Mouse (Mus musculus): ENCODE results near the gene Cd3e. TPM values are rescaled to one million over a fixed set of nuclear protein-coding genes. Genes with fewer than 3 reads are reported as not detected.
"Not testable (repeated sequence)": the region's sequence is repeated elsewhere in the genome, so short reads cannot be mapped to it uniquely, and the experiment has no call there.

Cd3e gene
- 14.1 and 18.3 TPM in 2 replicates for total RNA-seq (2017)

GRCm38 (mm10) chr9:45009180-45010078 is at the start of gene Cd3e:
Gene Cd3e, minus strand, starts transcription at chr9:45009627.
- no peak for ATAC-seq (ENCODE audit: extremely low read depth, insufficient number of reproducible peaks, low FRiP score, poor library complexity, severe bottlenecking)

GRCm38 (mm10) chr9:45058304-45058940 is 49.0 kb upstream of the Cd3e start:
- no peak for ATAC-seq (ENCODE audit: extremely low read depth, insufficient number of reproducible peaks, low FRiP score, poor library complexity, severe bottlenecking)

- ATAC-seq (ENCODE audit: extremely low read depth, insufficient number of reproducible peaks, low FRiP score, poor library complexity, severe bottlenecking): peak; percentile 69
Measured at GRCm38 (mm10) chr9:45055082-45055713, 45.8 kb upstream of the Cd3e start, which contains the start of gene Mpzl3. Gene Mpzl3, plus strand, starts transcription at chr9:45055186.

- ATAC-seq (ENCODE audit: extremely low read depth, insufficient number of reproducible peaks, low FRiP score, poor library complexity, severe bottlenecking): no peak
Measured at GRCm38 (mm10) chr9:45050301-45050700, 40.9 kb upstream of the Cd3e start.

- ATAC-seq (ENCODE audit: extremely low read depth, insufficient number of reproducible peaks, low FRiP score, poor library complexity, severe bottlenecking): peak; percentile 72
Measured at GRCm38 (mm10) chr9:45049731-45050130, 40.3 kb upstream of the Cd3e start.

- peak; percentile 82 for ATAC-seq (ENCODE audit: extremely low read depth, insufficient number of reproducible peaks, low FRiP score, poor library complexity, severe bottlenecking)
Measured at GRCm38 (mm10) chr9:45048511-45048910, 39.1 kb upstream of the Cd3e start.

- no peak for ATAC-seq (ENCODE audit: extremely low read depth, insufficient number of reproducible peaks, low FRiP score, poor library complexity, severe bottlenecking)
Measured at GRCm38 (mm10) chr9:45046973-45047372, 37.5 kb upstream of the Cd3e start.

- no peak for ATAC-seq (ENCODE audit: extremely low read depth, insufficient number of reproducible peaks, low FRiP score, poor library complexity, severe bottlenecking)
Measured at GRCm38 (mm10) chr9:45042947-45043346, 33.5 kb upstream of the Cd3e start.

GRCm38 (mm10) chr9:45042056-45042720 is 32.8 kb upstream of the Cd3e start:
- peak; percentile 29; the same call in 1 of the 2 replicates for ATAC-seq (ENCODE audit: extremely low read depth, insufficient number of reproducible peaks, low FRiP score, poor library complexity, severe bottlenecking)

GRCm38 (mm10) chr9:45041131-45041838 is 31.9 kb upstream of the Cd3e start:
- no peak for ATAC-seq (ENCODE audit: extremely low read depth, insufficient number of reproducible peaks, low FRiP score, poor library complexity, severe bottlenecking)

- ATAC-seq (ENCODE audit: extremely low read depth, insufficient number of reproducible peaks, low FRiP score, poor library complexity, severe bottlenecking): no peak
Measured at GRCm38 (mm10) chr9:45040066-45040845, 30.8 kb upstream of the Cd3e start.

- no peak for ATAC-seq (ENCODE audit: extremely low read depth, insufficient number of reproducible peaks, low FRiP score, poor library complexity, severe bottlenecking)
Measured at GRCm38 (mm10) chr9:45039499-45039898, 30.1 kb upstream of the Cd3e start, which contains the start of gene Mpzl2. Gene Mpzl2, plus strand, starts transcription at chr9:45039799.

- not testable (repeated sequence) for ATAC-seq (ENCODE audit: extremely low read depth, insufficient number of reproducible peaks, low FRiP score, poor library complexity, severe bottlenecking)
Measured at GRCm38 (mm10) chr9:45037803-45038202, 28.4 kb upstream of the Cd3e start.

- ATAC-seq (ENCODE audit: extremely low read depth, insufficient number of reproducible peaks, low FRiP score, poor library complexity, severe bottlenecking): no peak
Measured at GRCm38 (mm10) chr9:45034526-45034925, 25.1 kb upstream of the Cd3e start.

GRCm38 (mm10) chr9:45032261-45032660 is 22.8 kb upstream of the Cd3e start:
- ATAC-seq (ENCODE audit: extremely low read depth, insufficient number of reproducible peaks, low FRiP score, poor library complexity, severe bottlenecking): no peak

GRCm38 (mm10) chr9:45030341-45030740 is 20.9 kb upstream of the Cd3e start:
- peak; percentile 44; the same call in 1 of the 2 replicates for ATAC-seq (ENCODE audit: extremely low read depth, insufficient number of reproducible peaks, low FRiP score, poor library complexity, severe bottlenecking)

- no peak for ATAC-seq (ENCODE audit: extremely low read depth, insufficient number of reproducible peaks, low FRiP score, poor library complexity, severe bottlenecking)
Measured at GRCm38 (mm10) chr9:45027376-45027775, 17.9 kb upstream of the Cd3e start.

GRCm38 (mm10) chr9:45024187-45024586 is 14.8 kb upstream of the Cd3e start:
- no peak for ATAC-seq (ENCODE audit: extremely low read depth, insufficient number of reproducible peaks, low FRiP score, poor library complexity, severe bottlenecking)

Measured in neutrophil, adult 5-6 weeks (primary cell).